Mouse (Mus musculus): Measurements from ENCODE around the gene Olfr318.
"Not testable (repeated sequence)": the region's sequence is repeated elsewhere in the genome, so short reads cannot be mapped to it uniquely, and the experiment has no call there.

Olfr318 gene

GRCm38 (mm10) chr11:58723914-58724313, at the start of gene Olfr318:
Gene Olfr318 (minus strand): TSS chr11:58724014.
- no peak for DNase-seq (ENCODE audit: low spot score)

- no peak for DNase-seq (ENCODE audit: low spot score)
Measured at GRCm38 (mm10) chr11:58772888-58773287, 49.1 kb upstream of the Olfr318 start, which contains the start of gene Olfr315. Gene Olfr315 (plus strand): TSS chr11:58773188.

GRCm38 (mm10) chr11:58752434-58752833, 28.6 kb upstream of the Olfr318 start, which contains the start of gene Olfr316:
Gene Olfr316 (plus strand): TSS chr11:58752734.
- no peak for DNase-seq (ENCODE audit: low spot score)

- not testable (repeated sequence) for DNase-seq (ENCODE audit: low spot score)
Measured at GRCm38 (mm10) chr11:58751096-58751495, 27.3 kb upstream of the Olfr318 start.

- DNase-seq (ENCODE audit: low spot score): no peak
Measured at GRCm38 (mm10) chr11:58738792-58739262, 15.0 kb upstream of the Olfr318 start, which contains the start of gene Olfr317. Gene Olfr317 (minus strand): TSS chr11:58739212.

GRCm38 (mm10) chr11:58733372-58733771, 9.6 kb upstream of the Olfr318 start:
- no peak for DNase-seq (ENCODE audit: low spot score)

- DNase-seq (ENCODE audit: low spot score): not testable (repeated sequence)
Measured at GRCm38 (mm10) chr11:58727896-58728650, 4.3 kb upstream of the Olfr318 start.

- DNase-seq (ENCODE audit: low spot score): no peak
Measured at GRCm38 (mm10) chr11:58719701-58720100, 4.1 kb downstream of the Olfr318 start.

GRCm38 (mm10) chr11:58717723-58718122, 6.1 kb downstream of the Olfr318 start:
- not testable (repeated sequence) for DNase-seq (ENCODE audit: low spot score)

- no peak for DNase-seq (ENCODE audit: low spot score)
Measured at GRCm38 (mm10) chr11:58709086-58709485, 14.7 kb downstream of the Olfr318 start.

GRCm38 (mm10) chr11:58698862-58699261, 25.0 kb downstream of the Olfr318 start, which contains the start of gene Olfr319:
Gene Olfr319 (plus strand): TSS chr11:58699162.
- DNase-seq (ENCODE audit: low spot score): no peak

- DNase-seq (ENCODE audit: low spot score): no peak
Measured at GRCm38 (mm10) chr11:58680799-58681198, 43.0 kb downstream of the Olfr318 start, which contains the start of gene Olfr320. Gene Olfr320 (plus strand): TSS chr11:58681099.

GRCm38 (mm10) chr11:58671825-58672224, 52.0 kb downstream of the Olfr318 start:
- no peak for DNase-seq (ENCODE audit: low spot score)

GRCm38 (mm10) chr11:58669252-58669651, 54.6 kb downstream of the Olfr318 start:
- DNase-seq (ENCODE audit: low spot score): no peak
